Mouse (Mus musculus): ENCODE data around the gene Myo3a. TPM values are rescaled to one million over a fixed set of nuclear protein-coding genes. Genes with fewer than 3 reads are reported as not detected.

Gene Myo3a
- total RNA-seq, 2 experiments from 2014 or later: not detected

- no peak for DNase-seq (ENCODE audit: low spot score)
Measured at GRCm38 (mm10) chr2:22620534-22620933, 393.2 kb downstream of the Myo3a start.

- DNase-seq (ENCODE audit: low spot score): no peak
Measured at GRCm38 (mm10) chr2:22620978-22621827, 393.9 kb downstream of the Myo3a start.

GRCm38 (mm10) chr2:22621828-22622731, 394.8 kb downstream of the Myo3a start, which contains the start of gene Gad2:
TSS of gene Gad2 (plus strand) at chr2:22622205.
- no peak for DNase-seq (ENCODE audit: low spot score)

- DNase-seq (ENCODE audit: low spot score): no peak
Measured at GRCm38 (mm10) chr2:22623111-22624070, 396.1 kb downstream of the Myo3a start.

GRCm38 (mm10) chr2:22624188-22624975, 397.1 kb downstream of the Myo3a start:
- no peak for DNase-seq (ENCODE audit: low spot score)

- DNase-seq (ENCODE audit: low spot score): no peak
Measured at GRCm38 (mm10) chr2:22625096-22625960, 398.0 kb downstream of the Myo3a start.

- no peak for DNase-seq (ENCODE audit: low spot score)
Measured at GRCm38 (mm10) chr2:22627147-22627666, 399.9 kb downstream of the Myo3a start.

- DNase-seq (ENCODE audit: low spot score): no peak
Measured at GRCm38 (mm10) chr2:22627819-22628432, 400.6 kb downstream of the Myo3a start.

- no peak for DNase-seq (ENCODE audit: low spot score)
Measured at GRCm38 (mm10) chr2:22634766-22635165, 407.5 kb downstream of the Myo3a start.

GRCm38 (mm10) chr2:22646134-22646533, 418.8 kb downstream of the Myo3a start:
- DNase-seq (ENCODE audit: low spot score): no peak

GRCm38 (mm10) chr2:22648394-22648793, 421.1 kb downstream of the Myo3a start:
- DNase-seq (ENCODE audit: low spot score): no peak

GRCm38 (mm10) chr2:22651826-22652225, 424.5 kb downstream of the Myo3a start:
- DNase-seq (ENCODE audit: low spot score): no peak

GRCm38 (mm10) chr2:22663731-22664130, 436.4 kb downstream of the Myo3a start:
- no peak for DNase-seq (ENCODE audit: low spot score)

Small RNA genes lying within 50 kb of the gene (microRNA-seq; reads per million reads assigned to microRNA genes)
- gene Gm23636: not detected
- not detected for gene Mir3967

Measured in gastrocnemius, adult 18-20 months (tissue).